Comparison of ENCODE assay signal across 11 mouse cellular contexts in the genomic region with DNA sequence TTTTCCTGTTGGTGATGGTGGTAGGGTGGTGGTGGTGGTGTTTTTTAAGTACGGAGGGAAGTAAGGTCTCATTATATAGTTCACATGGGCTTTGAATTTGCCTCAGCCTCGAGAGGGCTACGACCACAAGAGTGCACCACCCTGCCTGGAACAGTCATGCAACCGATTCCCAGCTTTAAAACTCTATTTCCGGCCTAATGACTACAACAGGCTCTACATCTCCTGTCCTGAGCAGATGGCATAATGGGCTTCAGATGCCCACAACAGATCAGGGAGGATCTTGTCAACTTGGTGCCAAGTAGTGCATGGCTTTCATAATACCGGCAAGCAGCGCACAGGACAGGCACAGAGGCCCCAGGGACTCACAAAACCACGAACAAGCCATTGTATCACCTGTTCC. TPM values are rescaled to one million over a fixed set of nuclear protein-coding genes. Genes with fewer than 3 reads are reported as not detected.
DNase-seq lines count a peak whose midpoint lies in the region; ATAC-seq and TF ChIP-seq lines count a peak whose summit lies in the region.
"Had no signal": no experiment of that assay in that cellular context is flagged by ENCODE, and none has a peak within 500 bp of the region (broad histone marks: within the 10 kb centered on the region; RNA-seq: fewer than 3 reads in every experiment).

No protein-coding gene starts in this region.

- H3K36me3 ChIP-seq in forebrain, embryonic 15.5 days, result no peaks in the 10 kb centered on the region
- no peaks in the 10 kb centered on the region for H3K36me3 ChIP-seq in forebrain, embryonic 11.5 days (ENCODE audit: control insufficient read depth, insufficient read depth, low read length)
- H3K36me3 ChIP-seq in intestine, embryonic 14.5 days (ENCODE audit: control insufficient read depth, insufficient read depth, low read length), result no peaks in the 10 kb centered on the region
- H3K36me3 ChIP-seq in intestine, postnatal 0 days (ENCODE audit: control insufficient read depth, insufficient read depth), result no peaks in the 10 kb centered on the region
- H3K36me3 ChIP-seq in MEL (ENCODE audit: control insufficient read depth in 1 of 2, insufficient read depth in 2 of 2, low read length in 2 of 2), result peaks cover 0 to 1% of the 10 kb centered on the region in 2 experiments; a peak in 2 of 4 replicates
- no peaks in the 10 kb centered on the region for H3K36me3 ChIP-seq in embryonic facial prominence, embryonic 14.5 days (ENCODE audit: control insufficient read depth, insufficient read depth, low read length)
- H3K36me3 ChIP-seq: liver, embryonic 12.5 days had no signal

- H3K9ac ChIP-seq in forebrain, embryonic 15.5 days (replicated peaks), result no peak overlapping the region
- H3K9ac ChIP-seq in forebrain, embryonic 11.5 days (ENCODE audit: low read length), result no peak overlapping the region
- H3K9ac ChIP-seq in intestine, embryonic 14.5 days (ENCODE audit: low read length), result no peak overlapping the region
- no peak overlapping the region for H3K9ac ChIP-seq in intestine, postnatal 0 days (ENCODE audit: low read depth, low read length)
- peak overlapping the region; percentile 36; the same call in 1 of the 2 replicates for H3K9ac ChIP-seq in MEL (ENCODE audit: control insufficient read depth, low read depth, low read length, poor library complexity, severe bottlenecking)
- no peak overlapping the region for H3K9ac ChIP-seq in embryonic facial prominence, embryonic 14.5 days (ENCODE audit: low read depth, low read length)

- no peak for TF ChIP-seq CTCF in intestine, postnatal 0 days (IDR thresholded peaks at IDR 0.05; ENCODE audit: low read depth)
- no peak for TF ChIP-seq CTCF in MEL (IDR thresholded peaks at IDR 0.05 in 2 of 3, conservative IDR thresholded peaks at IDR 0.05 in 1 of 3; ENCODE audit: control insufficient read depth in 1 of 3, insufficient read depth in 1 of 3, low read depth in 2 of 3, low read length in 3 of 3, poor library complexity in 1 of 3, severe bottlenecking in 1 of 3)

- TF ChIP-seq RAD21 in MEL (IDR thresholded peaks at IDR 0.05; ENCODE audit: low read depth, low read length), result no peak

- 0 out of 2 replicates have a peak, but pooled peaks have one; percentile 3 for ATAC-seq in forebrain, embryonic 15.5 days (replicated peaks)
- ATAC-seq in forebrain, embryonic 11.5 days (replicated peaks; ENCODE audit: low FRiP score), result no peak
- no peak for ATAC-seq in intestine, embryonic 14.5 days (replicated peaks; ENCODE audit: low FRiP score, low TSS enrichment, low read depth)
- ATAC-seq in intestine, postnatal 0 days, result no peak
- ATAC-seq in embryonic facial prominence, embryonic 14.5 days (ENCODE audit: low read depth), result no peak
- no peak for ATAC-seq in megakaryocyte-erythroid progenitor cell, adult 5-6 weeks (replicated peaks; ENCODE audit: low FRiP score, low TSS enrichment, poor library complexity, severe bottlenecking)
- no peak for ATAC-seq in monocyte, adult 5-6 weeks (replicated peaks; ENCODE audit: insufficient number of reproducible peaks, low FRiP score, low TSS enrichment, poor library complexity, severe bottlenecking)
- ATAC-seq: Patski had no signal

- peaks cover 9% of the 10 kb centered on the region; the same call in 1 of the 2 replicates for H3K4me1 ChIP-seq in forebrain, embryonic 15.5 days
- peaks cover 9% of the 10 kb centered on the region; the same call in 1 of the 2 replicates for H3K4me1 ChIP-seq in forebrain, embryonic 11.5 days (replicated peaks; ENCODE audit: control insufficient read depth, insufficient read depth, low read length)
- peaks cover 15% of the 10 kb centered on the region for H3K4me1 ChIP-seq in intestine, embryonic 14.5 days (replicated peaks; ENCODE audit: control insufficient read depth, insufficient read depth, low read length)
- peaks cover 8% of the 10 kb centered on the region; the same call in 1 of the 2 replicates for H3K4me1 ChIP-seq in intestine, postnatal 0 days (replicated peaks; ENCODE audit: control insufficient read depth, insufficient read depth, low read length)
- H3K4me1 ChIP-seq in MEL (ENCODE audit: control insufficient read depth in 1 of 2, insufficient read depth in 2 of 2, low read length in 2 of 2), result peaks cover 3 to 9% of the 10 kb centered on the region in 2 experiments
- H3K4me1 ChIP-seq in embryonic facial prominence, embryonic 14.5 days (ENCODE audit: control insufficient read depth, insufficient read depth, low read length), result peaks cover 20% of the 10 kb centered on the region

- no peak for TF ChIP-seq EP300 in MEL (IDR thresholded peaks at IDR 0.05; ENCODE audit: low read depth in 1 of 2, low read length in 2 of 2)

- no peak overlapping the region for H3K4me3 ChIP-seq in forebrain, embryonic 15.5 days
- H3K4me3 ChIP-seq in forebrain, embryonic 11.5 days (ENCODE audit: low read depth, low read length), result no peak overlapping the region
- H3K4me3 ChIP-seq in intestine, embryonic 14.5 days (ENCODE audit: low read depth, low read length), result no peak overlapping the region
- no peak overlapping the region for H3K4me3 ChIP-seq in intestine, postnatal 0 days (ENCODE audit: low read depth, low read length)
- peak overlapping the region; percentile 18 to 32 for H3K4me3 ChIP-seq in MEL (ENCODE audit: control insufficient read depth in 1 of 2, insufficient read depth in 1 of 2, low read depth in 2 of 2, low read length in 2 of 2)
- no peak overlapping the region for H3K4me3 ChIP-seq in embryonic facial prominence, embryonic 14.5 days (ENCODE audit: low read depth, low read length)
- H3K4me3 ChIP-seq: liver, embryonic 12.5 days had no signal

- H3K27me3 ChIP-seq in forebrain, embryonic 15.5 days, result no peaks in the 10 kb centered on the region
- H3K27me3 ChIP-seq in forebrain, embryonic 11.5 days (ENCODE audit: control insufficient read depth, insufficient read depth, low read length), result no peaks in the 10 kb centered on the region
- H3K27me3 ChIP-seq in intestine, embryonic 14.5 days (replicated peaks; ENCODE audit: control insufficient read depth, insufficient read depth, low read length), result no peaks in the 10 kb centered on the region
- H3K27me3 ChIP-seq in intestine, postnatal 0 days (replicated peaks; ENCODE audit: control insufficient read depth, insufficient read depth, low read length), result no peaks in the 10 kb centered on the region
- H3K27me3 ChIP-seq in MEL (ENCODE audit: control insufficient read depth in 1 of 2, insufficient read depth in 2 of 2, low read length in 2 of 2), result no peaks in the 10 kb centered on the region
- H3K27me3 ChIP-seq in embryonic facial prominence, embryonic 14.5 days (replicated peaks; ENCODE audit: control insufficient read depth, insufficient read depth, low read length), result no peaks in the 10 kb centered on the region
- H3K27me3 ChIP-seq: liver, embryonic 12.5 days; Patski had no signal

- H3K27ac ChIP-seq in forebrain, embryonic 15.5 days (replicated peaks), result no peak overlapping the region
- H3K27ac ChIP-seq in forebrain, embryonic 11.5 days (ENCODE audit: low read depth, low read length), result no peak overlapping the region
- H3K27ac ChIP-seq in intestine, embryonic 14.5 days (ENCODE audit: low read depth), result no peak overlapping the region
- no peak overlapping the region for H3K27ac ChIP-seq in intestine, postnatal 0 days (ENCODE audit: low read depth, low read length)
- no peak overlapping the region for H3K27ac ChIP-seq in MEL (ENCODE audit: control insufficient read depth, low read depth, low read length)
- H3K27ac ChIP-seq in embryonic facial prominence, embryonic 14.5 days (replicated peaks; ENCODE audit: low read depth, low read length), result no peak overlapping the region
- H3K27ac ChIP-seq: liver, embryonic 12.5 days had no signal

- no peak for TF ChIP-seq POLR2A in MEL (IDR thresholded peaks at IDR 0.05; ENCODE audit: control insufficient read depth in 1 of 2, insufficient read depth in 1 of 2, low read depth in 1 of 2, low read length in 2 of 2, poor library complexity in 1 of 2)

- H3K9me3 ChIP-seq in forebrain, embryonic 15.5 days, result no peaks in the 10 kb centered on the region
- no peaks in the 10 kb centered on the region for H3K9me3 ChIP-seq in forebrain, embryonic 11.5 days (ENCODE audit: control insufficient read depth, low read length)
- no peaks in the 10 kb centered on the region for H3K9me3 ChIP-seq in intestine, embryonic 14.5 days (ENCODE audit: control insufficient read depth, low read length)
- H3K9me3 ChIP-seq in intestine, postnatal 0 days (ENCODE audit: control insufficient read depth), result no peaks in the 10 kb centered on the region
- H3K9me3 ChIP-seq in MEL (replicated peaks; ENCODE audit: insufficient read depth, low read length), result no peaks in the 10 kb centered on the region
- H3K9me3 ChIP-seq in embryonic facial prominence, embryonic 14.5 days (ENCODE audit: control insufficient read depth, low read length), result no peaks in the 10 kb centered on the region
- H3K9me3 ChIP-seq: liver, embryonic 12.5 days had no signal

- no peak for DNase-seq in forebrain, embryonic 11.5 days (ENCODE audit: low spot score)
- DNase-seq in intestine, embryonic 14.5 days (ENCODE audit: low spot score), result peak; percentile 42
- no peak for DNase-seq in MEL (ENCODE audit: low read depth, low spot score)
- no peak for DNase-seq in embryonic facial prominence, embryonic 14.5 days (ENCODE audit: low spot score)
- DNase-seq: adrenal gland, adult 8-10 months had no signal

- no peaks in the 10 kb centered on the region for H3K79me2 ChIP-seq in MEL (ENCODE audit: control insufficient read depth, insufficient read depth, low read length, poor library complexity)

- no peak overlapping the region for H3K4me2 ChIP-seq in forebrain, embryonic 15.5 days (replicated peaks)
- no peak overlapping the region for H3K4me2 ChIP-seq in forebrain, embryonic 11.5 days (ENCODE audit: low read depth, low read length, severe bottlenecking)
- H3K4me2 ChIP-seq in intestine, embryonic 14.5 days (ENCODE audit: low read length), result no peak overlapping the region
- H3K4me2 ChIP-seq in intestine, postnatal 0 days (replicated peaks; ENCODE audit: low read depth), result no peak overlapping the region
- peak overlapping the region; percentile 53; the same call in 1 of the 2 replicates for H3K4me2 ChIP-seq in embryonic facial prominence, embryonic 14.5 days (ENCODE audit: low read depth, low read length)

- 60% methylated on average over 8 of the region's 8 CpGs for WGBS in forebrain, embryonic 15.5 days
- WGBS in forebrain, embryonic 11.5 days, result 61% methylated on average over 8 of the region's 8 CpGs
- 51% methylated on average over 8 of the region's 8 CpGs for WGBS in intestine, embryonic 14.5 days
- 61% methylated on average over 8 of the region's 8 CpGs for WGBS in intestine, postnatal 0 days
- 50% methylated on average over 8 of the region's 8 CpGs for WGBS in embryonic facial prominence, embryonic 14.5 days

RNA-seq across cellular contexts. Expression of a gene that starts 27.4 kb away (rescaled TPM):
- polyA plus RNA-seq in forebrain, embryonic 15.5 days (2015; fragmentation: Nextera tagmentation; extraction: Ambion mirVana), result 81.5 and 87.6 TPM in 2 replicates
- 124 and 130 TPM in 2 replicates for polyA plus RNA-seq in forebrain, embryonic 11.5 days (2014; fragmentation: Nextera tagmentation; extraction: Ambion mirVana)
- polyA plus RNA-seq in intestine, embryonic 14.5 days (2014; fragmentation: Nextera tagmentation; extraction: Ambion mirVana), result 123 and 130 TPM in 2 replicates
- polyA plus RNA-seq in intestine, postnatal 0 days (2015; fragmentation: Nextera tagmentation; extraction: Ambion mirVana), result 47.6 and 52.8 TPM in 2 replicates
- total RNA-seq in MEL (2012; rRNA removed), result 20.1 and 20.5 TPM in 2 replicates
- 10 to 100 TPM in 1 of 2 experiments, not detected in 1; 56.5 TPM for polyA plus RNA-seq in MEL (2012; ENCODE audit: insufficient read depth in 1 of 2, insufficient read length in 2 of 2, low read depth in 1 of 2, low replicate concordance in 2 of 2, missing spikeins in 1 of 2)
- polyA plus RNA-seq in embryonic facial prominence, embryonic 14.5 days (2014; fragmentation: Nextera tagmentation; extraction: Ambion mirVana), result 101 and 105 TPM in 2 replicates
- 135 and 170 TPM in 2 replicates for total RNA-seq in megakaryocyte-erythroid progenitor cell, adult 5-6 weeks (2014; fragmentation: Nextera tagmentation)
- 347 and 372 TPM in 2 replicates for total RNA-seq in megakaryocyte-erythroid progenitor cell, adult 5-6 weeks (2017)
- 637 to 1,006 TPM (median 735 TPM) in 3 replicates for total RNA-seq in monocyte, adult 5-6 weeks (2017)

Comparison
In these comparisons a context has a peak if more than half of its experiments do, and no peak if none do; other contexts are left out.
1. H3K4me3 ChIP-seq: peak in MEL (2 of 2); none in forebrain, embryonic 15.5 days (single experiment), forebrain, embryonic 11.5 days (single experiment), intestine, embryonic 14.5 days (single experiment), intestine, postnatal 0 days (single experiment) and embryonic facial prominence, embryonic 14.5 days (single experiment).